Mouse (Mus musculus): ENCODE measurements around the gene Skiv2l. TPM values are rescaled to one million over a fixed set of nuclear protein-coding genes. Genes with fewer than 3 reads are reported as not detected.
"Not testable (repeated sequence)": the region's sequence is repeated elsewhere in the genome, so short reads cannot be mapped to it uniquely, and the experiment has no call there.

Gene Skiv2l
- total and polyA plus RNA-seq, 3 experiments: 22.0 to 50.5 (median 35.2) TPM

DNA sequence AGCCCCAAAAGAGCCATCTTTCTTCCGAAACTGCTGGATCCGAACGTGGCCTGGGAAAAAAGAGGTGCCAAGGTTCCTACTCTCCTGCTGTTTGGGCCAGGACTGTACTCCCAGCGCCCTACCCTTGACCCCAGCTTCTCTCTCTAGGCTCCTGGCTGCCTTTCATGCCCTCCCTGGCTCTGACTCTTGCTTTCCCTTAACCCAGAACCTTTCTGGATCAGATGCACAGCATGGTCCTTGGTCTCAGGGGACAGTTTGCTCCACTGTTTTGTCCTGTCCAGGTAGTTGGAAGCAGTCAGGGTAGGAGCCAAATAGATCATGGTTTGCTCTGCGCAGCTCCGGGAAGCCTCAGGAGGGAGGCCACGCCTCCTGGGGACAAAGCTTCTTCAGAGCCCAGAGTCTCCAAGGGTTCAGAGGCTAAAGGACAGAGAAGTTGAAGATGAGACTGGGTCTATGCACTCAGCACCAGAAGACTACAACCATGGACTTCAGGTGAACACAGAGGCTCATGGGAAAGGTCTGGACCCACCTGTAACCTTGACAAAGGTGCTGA lies 35.1 kb downstream of the Skiv2l start:
- Histone ChIP-seq H3K79me2 (replicated peaks; ENCODE audit: control insufficient read depth, extremely low read depth, insufficient read depth, poor library complexity, severe bottlenecking) (no peaks in the 10 kb centered on the region), H3K27me3 (replicated peaks) (no peaks in the 10 kb centered on the region), H3K4me2 (ENCODE audit: insufficient read depth, low read depth, poor library complexity, severe bottlenecking) (no peak overlapping the region), H3K9ac (ENCODE audit: insufficient read depth, low read depth) (no peak overlapping the region), H3K4me3 (replicated peaks in 1 of 3; ENCODE audit: low read depth in 2 of 3, low read length in 2 of 3, poor library complexity in 1 of 3) (no peak overlapping the region), H3K4me1 (ENCODE audit: control insufficient read depth in 1 of 2, insufficient read depth in 2 of 2) (peaks cover 0 to 2% of the 10 kb centered on the region in 2 experiments; a peak in 1 of 4 replicates), H3K36me3 (replicated peaks in 1 of 2; ENCODE audit: control insufficient read depth in 1 of 2, insufficient read depth in 1 of 2, low read length in 1 of 2) (no peaks in the 10 kb centered on the region), H3K9me3 (replicated peaks; ENCODE audit: low read length) (no peaks in the 10 kb centered on the region), H3K27ac (ENCODE audit: insufficient read depth, low read depth) (no peak overlapping the region)
- in situ Hi-C loops (cut with MboI; ENCODE audit: low pct_ligation_motif_present, low pct_unique_long_range_greater_than_20kb, low sequenced_read_pairs) (loop anchor here (5.0 kb wide), 1 partner anchor 83 kb away; no protein-coding TSS in a partner anchor), dilution Hi-C loops (cut with MboI; ENCODE audit: extremely low pct_ligation_motif_present, extremely low pct_unique_long_range_greater_than_20kb, low sequenced_read_pairs) (no loop called here)
- TF ChIP-seq CHD2 (IDR thresholded peaks at IDR 0.05; ENCODE audit: low read length): no peak
- no peak for TF ChIP-seq JUND (conservative IDR thresholded peaks at IDR 0.05; ENCODE audit: low read depth, low read length)
- TF ChIP-seq SIN3A (IDR thresholded peaks at IDR 0.05; ENCODE audit: low read length): no peak
- no peak for TF ChIP-seq RCOR1 (conservative IDR thresholded peaks at IDR 0.05; ENCODE audit: low read depth, low read length)
- no peak for TF ChIP-seq MEF2A (IDR thresholded peaks at IDR 0.05; ENCODE audit: borderline replicate concordance, low read depth, low read length)
- no peak for TF ChIP-seq MXI1 (IDR thresholded peaks at IDR 0.05; ENCODE audit: low read depth, low read length)
- TF ChIP-seq GABPA (IDR thresholded peaks at IDR 0.05; ENCODE audit: insufficient replicate concordance, low read depth, low read length): no peak
- no peak for TF ChIP-seq JUN (IDR thresholded peaks at IDR 0.05; ENCODE audit: insufficient read depth, low read depth, low read length)
- no peak for DNase-seq (ENCODE audit: extremely low read depth)

DNA sequence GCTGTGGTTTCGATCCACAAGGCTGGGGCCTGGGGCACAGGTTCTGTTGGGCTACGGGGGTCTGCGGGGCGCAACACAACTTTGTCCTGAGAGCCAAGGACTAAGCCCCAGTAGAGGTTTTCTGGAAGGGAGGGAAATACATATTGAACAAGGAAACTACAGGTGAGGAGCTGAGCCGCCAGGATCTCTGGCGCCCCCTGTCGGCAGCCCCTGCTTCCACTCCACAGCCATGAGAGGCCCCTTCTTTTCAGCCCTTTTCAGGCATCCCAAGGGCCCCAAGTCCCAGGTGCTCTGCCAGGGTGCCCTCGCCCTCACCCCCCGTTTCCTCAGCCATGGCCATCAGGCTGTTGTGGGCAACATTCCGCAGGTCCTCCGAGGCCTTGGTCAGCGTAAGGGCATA lies 36.3 kb downstream of the Skiv2l start:
- dilution Hi-C loops (cut with MboI; ENCODE audit: extremely low pct_ligation_motif_present, extremely low pct_unique_long_range_greater_than_20kb, low sequenced_read_pairs); H3K27me3 ChIP-seq (replicated peaks); H3K4me2 ChIP-seq (ENCODE audit: insufficient read depth, low read depth, poor library complexity, severe bottlenecking); H3K4me3 ChIP-seq (replicated peaks in 1 of 3; ENCODE audit: low read depth in 2 of 3, low read length in 2 of 3, poor library complexity in 1 of 3); H3K9me3 ChIP-seq (replicated peaks; ENCODE audit: low read length); H3K4me1 ChIP-seq (ENCODE audit: control insufficient read depth in 1 of 2, insufficient read depth in 2 of 2); H3K36me3 ChIP-seq (replicated peaks in 1 of 2; ENCODE audit: control insufficient read depth in 1 of 2, insufficient read depth in 1 of 2, low read length in 1 of 2); H3K9ac ChIP-seq (ENCODE audit: insufficient read depth, low read depth); H3K27ac ChIP-seq (ENCODE audit: insufficient read depth, low read depth); H3K79me2 ChIP-seq (replicated peaks; ENCODE audit: control insufficient read depth, extremely low read depth, insufficient read depth, poor library complexity, severe bottlenecking): not testable (repeated sequence)
- peak; percentile 29 for DNase-seq (ENCODE audit: extremely low read depth)
- peak; percentile 56 to 68 for TF ChIP-seq CTCF (conservative IDR thresholded peaks at IDR 0.05 in 1 of 2, IDR thresholded peaks at IDR 0.05 in 1 of 2; ENCODE audit: low read depth in 2 of 2, low read length in 2 of 2)
- peak; percentile 47 for TF ChIP-seq RAD21 (IDR thresholded peaks at IDR 0.05; ENCODE audit: low read depth, low read length)
- TF ChIP-seq SMC3 (IDR thresholded peaks at IDR 0.05; ENCODE audit: low read depth, low read length): peak; percentile 34
- in situ Hi-C loops (cut with MboI; ENCODE audit: low pct_ligation_motif_present, low pct_unique_long_range_greater_than_20kb, low sequenced_read_pairs): loop anchor here (5.0 kb wide), 1 partner anchor 81 kb away; no protein-coding TSS in a partner anchor

DNA sequence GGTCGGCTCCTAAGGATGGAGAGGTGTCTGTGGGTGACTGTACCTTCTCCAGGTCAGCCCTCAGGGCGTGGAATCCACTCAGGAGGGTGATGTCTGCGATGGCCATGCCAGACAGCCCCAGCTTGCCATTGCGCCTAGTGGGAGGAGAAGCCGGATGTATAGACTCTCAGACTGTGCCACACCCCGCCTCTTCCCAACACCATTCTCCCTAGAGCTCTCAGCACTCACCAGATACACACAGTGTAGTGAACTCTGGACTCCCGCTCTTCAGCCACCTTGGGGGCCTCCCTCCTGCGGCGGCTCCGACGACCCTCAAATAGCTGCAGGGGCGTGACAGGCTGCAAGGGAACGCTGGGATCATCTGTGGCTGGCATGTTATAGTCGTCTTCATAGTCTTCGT lies 38.7 kb downstream of the Skiv2l start:
- Histone ChIP-seq H3K27me3 (replicated peaks) (no peaks in the 10 kb centered on the region), H3K4me1 (ENCODE audit: control insufficient read depth in 1 of 2, insufficient read depth in 2 of 2) (no peaks in the 10 kb centered on the region), H3K9ac (ENCODE audit: insufficient read depth, low read depth) (no peak overlapping the region), H3K27ac (ENCODE audit: insufficient read depth, low read depth) (no peak overlapping the region), H3K4me3 (replicated peaks in 1 of 3; ENCODE audit: low read depth in 2 of 3, low read length in 2 of 3, poor library complexity in 1 of 3) (no peak overlapping the region), H3K36me3 (replicated peaks in 1 of 2; ENCODE audit: control insufficient read depth in 1 of 2, insufficient read depth in 1 of 2, low read length in 1 of 2) (no peaks in the 10 kb centered on the region), H3K4me2 (ENCODE audit: insufficient read depth, low read depth, poor library complexity, severe bottlenecking) (no peak overlapping the region), H3K9me3 (replicated peaks; ENCODE audit: low read length) (no peaks in the 10 kb centered on the region), H3K79me2 (replicated peaks; ENCODE audit: control insufficient read depth, extremely low read depth, insufficient read depth, poor library complexity, severe bottlenecking) (no peaks in the 10 kb centered on the region)
- in situ Hi-C loops (cut with MboI; ENCODE audit: low pct_ligation_motif_present, low pct_unique_long_range_greater_than_20kb, low sequenced_read_pairs): loop anchor here (5.0 kb wide), 1 partner anchor 79 kb away; no protein-coding TSS in a partner anchor
- dilution Hi-C loops (cut with MboI; ENCODE audit: extremely low pct_ligation_motif_present, extremely low pct_unique_long_range_greater_than_20kb, low sequenced_read_pairs): no loop called here
- TF ChIP-seq ZMIZ1 (IDR thresholded peaks at IDR 0.05; ENCODE audit: low read depth, low read length) (no peak), MEF2A (IDR thresholded peaks at IDR 0.05; ENCODE audit: borderline replicate concordance, low read depth, low read length) (no peak), GABPA (IDR thresholded peaks at IDR 0.05; ENCODE audit: insufficient replicate concordance, low read depth, low read length) (no peak), MAZ (IDR thresholded peaks at IDR 0.05; ENCODE audit: low read depth, low read length) (no peak)
- no peak for DNase-seq (ENCODE audit: extremely low read depth)

DNA sequence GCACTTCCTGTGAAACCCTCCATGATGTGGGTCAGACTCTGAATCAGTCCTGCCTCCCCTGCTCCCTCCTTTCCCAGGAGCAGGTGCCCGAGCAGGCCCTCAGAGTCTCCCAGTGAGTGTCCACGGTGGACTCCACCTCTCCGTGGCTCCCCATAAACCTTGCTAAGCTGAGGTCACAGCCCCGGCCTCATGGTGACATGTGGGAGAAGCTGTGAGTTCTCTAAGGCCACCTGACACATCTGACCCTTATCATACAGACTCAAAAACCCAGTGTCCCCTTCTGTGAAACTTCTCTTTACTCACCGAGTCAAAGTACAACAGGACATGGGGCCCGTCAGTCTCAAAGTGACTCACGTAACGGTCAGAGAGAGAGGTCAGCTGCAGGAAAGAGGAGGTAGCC lies 39.2 kb downstream of the Skiv2l start:
- DNase-seq (ENCODE audit: extremely low read depth); H3K27me3 ChIP-seq (replicated peaks); H3K4me1 ChIP-seq (ENCODE audit: control insufficient read depth in 1 of 2, insufficient read depth in 2 of 2); H3K9me3 ChIP-seq (replicated peaks; ENCODE audit: low read length); H3K4me2 ChIP-seq (ENCODE audit: insufficient read depth, low read depth, poor library complexity, severe bottlenecking); H3K36me3 ChIP-seq (replicated peaks in 1 of 2; ENCODE audit: control insufficient read depth in 1 of 2, insufficient read depth in 1 of 2, low read length in 1 of 2); H3K79me2 ChIP-seq (replicated peaks; ENCODE audit: control insufficient read depth, extremely low read depth, insufficient read depth, poor library complexity, severe bottlenecking); H3K4me3 ChIP-seq (replicated peaks in 1 of 3; ENCODE audit: low read depth in 2 of 3, low read length in 2 of 3, poor library complexity in 1 of 3); H3K9ac ChIP-seq (ENCODE audit: insufficient read depth, low read depth); H3K27ac ChIP-seq (ENCODE audit: insufficient read depth, low read depth); dilution Hi-C loops (cut with MboI; ENCODE audit: extremely low pct_ligation_motif_present, extremely low pct_unique_long_range_greater_than_20kb, low sequenced_read_pairs): not testable (repeated sequence)
- in situ Hi-C loops (cut with MboI; ENCODE audit: low pct_ligation_motif_present, low pct_unique_long_range_greater_than_20kb, low sequenced_read_pairs): loop anchor here (5.0 kb wide), 1 partner anchor 79 kb away; no protein-coding TSS in a partner anchor
